Mouse (Mus musculus): ENCODE results near the gene Dot1l.
A peak's percentile ranks its signal among the peaks of the same experiment; 100 is the strongest.
"Not testable (repeated sequence)": the region's sequence is repeated elsewhere in the genome, so short reads cannot be mapped to it uniquely, and the experiment has no call there.

Dot1l gene

DNA sequence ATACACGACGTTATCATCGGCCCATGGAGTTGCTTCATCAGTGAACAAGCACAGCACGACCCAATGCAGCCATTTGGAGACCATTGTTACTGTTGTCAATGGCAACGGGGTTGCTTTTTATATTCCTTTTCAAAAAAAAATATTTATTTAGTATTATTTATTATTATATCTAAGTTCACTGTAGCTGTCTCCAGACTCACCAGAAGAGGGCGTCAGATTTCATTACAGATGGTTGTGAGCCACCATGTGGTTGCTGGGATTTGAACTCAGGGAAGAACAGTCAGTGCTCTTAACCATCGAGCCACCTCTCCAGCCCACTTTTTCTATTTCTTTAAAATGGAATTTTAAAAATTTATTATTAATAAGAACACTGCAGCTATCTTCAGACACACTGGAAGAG is 59.8 kb downstream of the Dot1l start:
- DNase-seq = no peak

- DNase-seq = not testable (repeated sequence)
These were observed 61.3 kb downstream of the Dot1l start for GRCm38 (mm10) chr10:80816303-80816702.

GRCm38 (mm10) chr10:80817164-80817563 is 62.2 kb downstream of the Dot1l start:
- DNase-seq = no peak

DNA sequence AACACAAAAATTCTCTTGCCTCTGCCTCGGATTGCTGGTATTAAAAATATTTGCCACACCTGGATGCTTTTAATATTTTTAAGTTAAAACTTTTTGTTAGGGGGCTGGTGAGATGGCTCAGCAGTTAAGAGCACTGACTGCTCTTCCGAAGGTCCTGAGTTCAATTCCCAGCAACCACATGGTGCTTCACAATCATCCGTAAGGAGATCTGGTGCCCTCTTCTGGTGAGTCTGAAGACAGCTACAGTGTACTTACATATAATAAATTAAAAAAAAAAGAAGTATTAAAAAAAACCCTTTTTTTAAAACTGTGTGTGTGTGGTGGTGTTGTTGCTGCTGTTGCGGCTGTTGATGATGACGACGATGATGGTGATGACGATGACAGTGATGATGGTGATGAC is 62.9 kb downstream of the Dot1l start:
- DNase-seq = not testable (repeated sequence)

GRCm38 (mm10) chr10:80818599-80819281 is 63.7 kb downstream of the Dot1l start:
- DNase-seq = no peak

- DNase-seq = peak; percentile 77
These were observed 64.4 kb downstream of the Dot1l start for GRCm38 (mm10) chr10:80819406-80819805.

- peak; percentile 55 for DNase-seq
These were observed 67.0 kb downstream of the Dot1l start for GRCm38 (mm10) chr10:80821991-80822390.

GRCm38 (mm10) chr10:80822528-80822927 is 67.5 kb downstream of the Dot1l start:
- no peak for DNase-seq

- DNase-seq = no peak
These were observed 68.3 kb downstream of the Dot1l start for GRCm38 (mm10) chr10:80823316-80823715.

DNA sequence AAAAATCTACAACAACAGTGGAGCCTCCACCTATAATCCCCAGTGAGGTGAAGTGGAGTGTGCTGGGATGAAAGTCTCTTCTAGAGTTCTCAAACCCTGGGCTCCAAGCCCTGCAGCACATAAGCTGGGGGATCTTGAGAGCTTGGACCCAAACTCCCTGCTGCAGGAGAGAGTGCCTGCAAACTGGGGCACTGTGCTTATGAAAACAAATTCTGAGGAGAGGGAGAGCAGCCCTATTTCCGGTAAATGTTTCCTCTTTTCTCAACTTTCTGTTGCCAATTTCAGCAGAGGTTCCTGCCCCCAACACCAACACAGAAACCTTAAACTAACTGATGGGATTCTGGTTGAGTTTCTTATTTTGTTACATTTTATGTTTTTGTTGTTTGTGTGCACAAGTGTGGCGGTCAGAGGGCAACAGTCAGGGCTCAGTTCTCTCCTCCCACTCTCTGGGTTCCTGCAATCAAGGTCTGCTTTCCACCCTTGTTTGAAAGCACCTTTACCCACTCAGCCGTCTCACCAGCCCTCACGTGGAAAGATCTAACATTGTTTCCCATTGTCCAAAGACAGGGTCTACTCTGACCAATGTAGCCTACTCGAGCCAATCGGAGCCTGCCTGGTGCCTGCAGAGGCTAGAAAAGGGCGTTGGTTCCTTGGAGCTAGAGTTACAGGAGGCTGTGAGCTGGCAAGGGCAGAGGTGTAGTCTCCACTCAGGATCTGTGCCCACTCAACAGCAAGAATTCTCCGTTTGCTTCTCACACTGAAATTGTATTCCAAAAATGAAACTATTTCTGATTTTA is 69.0 kb downstream of the Dot1l start:
- peak; percentile 29 for DNase-seq

- no peak for DNase-seq
These were observed 69.8 kb downstream of the Dot1l start for GRCm38 (mm10) chr10:80824827-80825226.

DNA sequence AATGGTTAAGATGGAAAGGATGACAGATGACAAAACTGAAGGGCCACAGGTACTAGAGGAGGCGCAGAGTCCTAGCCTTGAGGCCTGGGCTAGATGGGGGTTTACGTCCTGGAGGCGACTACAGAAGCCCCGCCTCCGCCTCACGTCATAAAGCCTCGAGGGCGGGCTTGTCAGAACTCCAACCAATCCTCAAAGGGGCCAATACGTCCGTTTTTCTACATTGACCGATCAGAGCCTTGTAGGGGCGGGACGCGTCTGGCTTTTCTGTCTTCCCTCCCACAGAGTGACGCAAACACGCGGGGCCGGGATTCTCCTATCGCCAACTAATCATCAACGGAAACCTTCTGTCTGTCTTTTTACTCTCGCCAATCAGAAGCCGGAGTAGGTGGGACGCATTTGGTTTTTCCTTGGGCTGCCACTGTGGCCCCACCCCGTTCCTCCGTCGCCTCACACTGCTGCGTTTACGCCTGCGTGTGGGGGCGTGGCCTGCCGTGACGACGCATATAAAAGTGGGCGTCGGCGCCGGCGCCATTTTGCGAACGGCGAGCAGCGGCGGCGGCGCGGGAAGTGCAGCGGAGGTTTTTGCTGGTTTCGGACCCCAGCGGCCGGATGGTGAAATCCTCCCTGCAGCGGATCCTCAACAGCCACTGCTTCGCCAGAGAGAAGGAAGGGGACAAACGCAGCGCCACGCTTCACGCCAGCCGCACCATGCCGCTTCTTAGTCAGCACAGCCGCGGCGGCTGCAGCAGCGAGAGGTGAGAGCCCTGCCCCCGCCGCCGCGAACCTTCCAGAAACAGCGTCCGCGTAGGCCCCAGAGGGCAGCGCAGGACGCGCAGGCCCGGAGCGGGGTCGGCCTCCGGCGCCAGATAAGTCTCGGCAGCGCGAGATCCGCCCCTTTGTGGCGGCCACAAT is 71.4 kb downstream of the Dot1l start, which contains the start of gene Oaz1:
Oaz1 (plus strand) TSS at position 506 of the 912 bp plus-strand sequence.
- peak; percentile 99 for DNase-seq

- no peak for DNase-seq
These were observed 72.3 kb downstream of the Dot1l start for GRCm38 (mm10) chr10:80827063-80827869.

DNA sequence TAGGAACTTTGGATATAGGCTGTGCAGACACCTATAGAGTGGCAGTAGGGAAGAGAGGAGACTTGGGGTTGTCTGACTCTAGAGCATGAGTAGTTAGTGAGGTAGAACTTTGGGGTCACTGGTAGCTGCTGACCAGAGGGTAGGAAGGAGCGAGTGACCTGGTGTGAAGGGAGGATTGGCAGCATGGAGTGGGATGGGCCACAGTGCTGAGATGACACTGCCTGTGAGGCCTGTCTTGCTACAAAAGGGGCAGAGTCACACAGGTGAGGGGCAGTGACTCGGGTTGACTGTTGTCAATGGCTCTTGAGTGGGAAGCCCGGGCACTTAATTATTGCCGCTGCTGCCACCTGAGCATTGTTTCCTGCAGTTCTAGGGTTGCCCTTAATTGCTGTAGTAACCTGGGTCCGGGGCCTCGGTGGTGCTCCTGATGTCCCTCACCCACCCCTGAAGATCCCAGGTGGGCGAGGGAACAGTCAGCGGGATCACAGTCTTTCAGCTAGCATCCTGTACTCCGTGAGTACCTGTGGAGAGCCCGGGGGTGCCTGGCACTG is 72.9 kb downstream of the Dot1l start:
- DNase-seq = no peak

DNA sequence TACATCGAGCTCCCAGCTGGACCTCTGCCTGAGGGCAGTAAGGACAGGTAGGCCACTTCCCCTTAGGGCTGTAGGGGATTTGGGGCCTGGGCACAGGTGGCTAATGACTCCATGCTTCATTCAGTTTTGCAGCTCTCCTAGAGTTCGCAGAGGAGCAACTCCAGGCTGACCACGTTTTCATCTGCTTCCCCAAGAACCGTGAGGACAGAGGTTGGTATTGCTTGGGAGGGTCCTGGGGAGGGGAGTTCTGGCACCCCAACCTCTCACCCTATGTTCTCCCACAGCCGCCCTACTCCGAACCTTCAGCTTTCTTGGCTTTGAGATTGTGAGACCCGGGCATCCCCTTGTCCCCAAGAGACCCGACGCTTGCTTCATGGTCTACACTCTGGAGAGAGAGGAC is 73.6 kb downstream of the Dot1l start:
- not testable (repeated sequence) for DNase-seq

GRCm38 (mm10) chr10:80829359-80830278 is 74.6 kb downstream of the Dot1l start:
- DNase-seq = no peak

DNA sequence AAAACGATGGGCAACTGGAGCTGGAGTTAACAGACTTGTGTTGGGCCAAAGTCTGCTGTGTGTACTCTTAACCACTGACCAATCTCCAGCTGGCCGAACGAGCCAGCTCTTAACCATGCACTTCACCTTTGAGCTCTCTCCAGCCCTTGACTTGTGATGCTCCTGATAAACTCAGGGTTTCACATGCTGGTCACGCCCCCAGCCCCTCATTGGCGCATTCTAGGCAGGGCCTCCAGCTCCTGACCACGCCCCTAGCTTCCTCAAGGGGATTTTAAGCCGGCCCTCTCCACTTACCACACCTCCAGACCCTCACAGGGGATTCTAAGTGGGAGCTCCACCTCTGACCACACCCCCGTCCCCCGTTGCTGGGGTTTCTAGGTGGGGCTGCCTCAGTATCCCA is 76.1 kb downstream of the Dot1l start:
- DNase-seq = peak; percentile 91

GRCm38 (mm10) chr10:80832818-80833217 is 77.8 kb downstream of the Dot1l start:
- no peak for DNase-seq

DNA sequence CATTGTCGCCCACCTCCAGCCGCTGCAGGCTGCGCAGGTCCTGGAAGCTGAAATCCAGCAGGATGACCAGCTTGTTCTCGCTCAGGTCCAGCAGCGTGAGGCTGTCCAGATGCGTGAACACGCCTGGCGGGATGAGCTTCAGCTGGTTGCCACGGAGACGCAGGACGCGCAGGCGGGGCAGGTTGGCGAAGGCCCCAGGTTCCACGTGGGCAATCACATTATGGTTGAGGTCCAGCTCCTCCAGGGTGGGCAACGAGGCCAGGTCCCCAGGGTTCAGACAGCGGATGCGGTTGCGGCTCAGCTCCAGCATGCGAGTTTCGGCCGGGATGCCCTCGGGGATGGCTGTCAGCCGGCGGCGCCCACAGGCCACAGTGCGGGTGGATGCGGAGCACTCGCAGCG is 80.6 kb downstream of the Dot1l start:
- DNase-seq = no peak

- DNase-seq = no peak
These were observed 82.0 kb downstream of the Dot1l start for GRCm38 (mm10) chr10:80836949-80837379.

- no peak for DNase-seq
These were observed 82.8 kb downstream of the Dot1l start for GRCm38 (mm10) chr10:80837827-80838226.
